Mouse (Mus musculus) adrenal gland, postnatal 4 days (tissue): Measurements from ENCODE around the gene Edil3. TPM values are rescaled to one million over a fixed set of nuclear protein-coding genes. Genes with fewer than 3 reads are reported as not detected.

Experiments used
- DNase-seq, 2 experiments: peaks; one replicate each; pipeline ENCODE4 v3.0.0; 2021 to 2022; ENCODE audit warnings: low spot score in 2 of 2, mixed read lengths in 2 of 2
- total RNA-seq, 2 experiments: library from RNA; stranded (reverse); gene quantifications; 2 replicates each; pipeline ENCODE4 v1.2.3; 2021

Edil3 gene
- total RNA-seq, 2 experiments from 2014 or later, result 3.9 to 4.2 TPM

DNA sequence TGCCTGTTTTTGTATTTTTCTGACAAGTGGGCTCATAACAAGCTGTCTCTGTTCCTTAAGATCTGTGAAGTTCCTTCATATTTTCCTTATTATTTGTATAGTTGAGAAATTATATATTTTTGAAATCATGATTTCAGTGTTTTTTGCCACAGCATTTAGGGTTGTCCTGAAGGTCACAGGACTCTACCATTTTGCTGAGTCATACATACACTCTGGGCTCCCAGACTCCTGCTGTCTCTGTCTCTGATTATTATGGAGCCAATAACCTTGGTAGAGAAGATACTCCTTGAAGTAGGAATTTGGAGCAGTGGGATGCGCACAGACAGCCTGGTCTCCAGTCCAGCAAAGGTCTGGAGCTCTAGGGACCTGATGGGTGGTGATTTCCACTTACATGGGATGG is 416.8 kb downstream of the Edil3 start:
- DNase-seq, result no peak

- no peak for DNase-seq
These were observed 432.8 kb downstream of the Edil3 start for GRCm38 (mm10) chr13:89253990-89254642.

GRCm38 (mm10) chr13:89256906-89257305 is 435.6 kb downstream of the Edil3 start:
- no peak for DNase-seq

DNA sequence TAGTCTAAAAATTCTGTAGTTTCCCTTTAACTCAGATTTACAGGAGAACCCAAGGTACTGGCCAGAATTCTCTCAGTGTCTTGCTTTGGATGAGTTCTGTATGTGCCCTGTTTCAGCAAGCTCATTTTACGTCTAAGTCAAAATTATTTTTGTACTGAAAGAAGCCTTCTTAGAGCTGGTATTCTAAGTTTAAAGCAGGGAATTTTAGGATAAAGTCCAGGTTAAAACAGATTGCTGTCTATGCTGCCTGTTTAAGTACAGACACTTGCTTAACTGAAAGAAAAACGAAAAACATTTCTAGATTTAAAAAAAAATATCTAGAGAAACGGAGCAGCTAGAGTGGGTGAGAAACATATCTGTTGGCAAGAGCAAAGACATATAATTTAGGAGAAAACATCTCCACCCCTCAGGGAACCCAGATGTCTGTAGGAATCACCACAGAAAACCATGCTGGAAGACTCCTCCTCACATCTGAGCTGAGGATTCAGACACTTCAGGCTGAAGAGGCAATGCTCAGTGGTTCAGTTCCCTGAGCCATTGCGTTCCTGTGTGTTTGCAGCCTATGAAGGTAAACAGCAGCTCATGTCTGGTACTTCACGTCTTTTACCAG is 465.5 kb downstream of the Edil3 start:
- DNase-seq, result no peak

DNA sequence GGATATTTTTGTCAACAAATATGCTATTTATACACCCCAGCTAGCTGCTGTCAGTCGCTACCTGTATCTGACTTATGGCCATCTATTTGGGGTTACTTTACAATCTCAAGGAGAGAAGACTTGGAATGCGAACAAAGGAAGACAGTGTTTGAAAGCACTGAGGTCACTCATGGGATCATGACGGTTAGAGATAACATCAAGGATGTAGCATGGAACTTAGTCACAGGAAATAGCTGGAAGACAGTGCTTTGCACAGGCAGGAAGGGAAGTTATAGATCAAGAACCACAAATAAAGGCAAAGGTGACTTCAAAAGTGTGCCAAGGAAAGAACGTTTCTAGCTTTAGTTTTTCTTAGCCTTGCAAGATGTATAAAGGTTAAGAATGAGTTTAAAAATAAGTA is 466.9 kb downstream of the Edil3 start:
- no peak for DNase-seq

DNA sequence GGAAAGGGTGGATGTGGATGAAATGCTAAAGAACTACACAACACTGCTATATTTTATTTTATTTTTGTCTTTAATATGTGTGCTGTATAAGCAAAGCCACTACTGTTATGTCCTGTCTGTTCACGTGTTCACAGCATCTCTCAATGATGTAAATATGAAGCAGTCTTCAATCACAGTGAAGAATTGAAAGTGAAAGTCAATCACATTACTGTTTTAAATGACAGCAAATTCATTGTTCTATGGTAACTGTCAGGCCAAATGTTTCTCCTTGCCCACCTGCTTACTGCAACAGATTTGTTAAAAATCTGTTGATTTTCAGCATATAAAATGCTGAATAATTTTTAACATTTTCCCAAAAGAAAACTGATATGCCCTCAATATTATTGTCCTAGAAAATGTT is 499.9 kb downstream of the Edil3 start:
- no peak for DNase-seq

- DNase-seq, result no peak
These were observed 503.0 kb downstream of the Edil3 start for GRCm38 (mm10) chr13:89324282-89324681.

- no peak for DNase-seq
These were observed 513.2 kb downstream of the Edil3 start for GRCm38 (mm10) chr13:89334494-89334893.

DNA sequence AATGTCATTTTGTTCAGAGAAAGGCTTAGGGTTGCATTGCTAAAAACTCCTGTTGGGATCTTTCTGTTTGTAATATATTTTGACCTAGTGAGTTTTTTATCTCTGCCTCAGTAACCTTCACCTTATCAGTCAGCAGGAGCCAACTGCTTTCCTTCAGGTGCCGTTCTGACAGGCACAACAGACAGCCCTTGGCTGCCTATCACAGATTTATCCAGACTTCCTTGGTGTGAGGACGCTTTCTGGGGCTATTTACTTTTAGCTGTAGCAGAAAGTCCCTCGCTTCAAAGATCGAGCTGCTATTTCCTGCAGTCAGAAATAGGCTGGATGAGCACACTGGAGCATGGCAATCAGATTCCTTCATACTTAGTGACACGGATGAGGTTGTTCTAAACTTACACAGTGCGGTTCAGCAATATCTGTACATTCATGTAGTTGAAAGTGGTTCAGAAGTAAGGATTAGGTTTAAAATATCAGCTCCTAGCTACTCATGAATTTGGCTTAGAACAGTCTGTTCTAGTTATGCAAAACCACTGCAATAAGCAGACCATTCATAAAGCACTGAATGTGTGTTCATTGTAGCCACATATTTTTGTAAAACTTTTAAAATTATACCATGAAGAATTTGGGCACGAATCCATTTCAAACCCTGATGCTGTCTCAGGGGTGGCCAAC is 514.8 kb downstream of the Edil3 start:
- no peak for DNase-seq

DNA sequence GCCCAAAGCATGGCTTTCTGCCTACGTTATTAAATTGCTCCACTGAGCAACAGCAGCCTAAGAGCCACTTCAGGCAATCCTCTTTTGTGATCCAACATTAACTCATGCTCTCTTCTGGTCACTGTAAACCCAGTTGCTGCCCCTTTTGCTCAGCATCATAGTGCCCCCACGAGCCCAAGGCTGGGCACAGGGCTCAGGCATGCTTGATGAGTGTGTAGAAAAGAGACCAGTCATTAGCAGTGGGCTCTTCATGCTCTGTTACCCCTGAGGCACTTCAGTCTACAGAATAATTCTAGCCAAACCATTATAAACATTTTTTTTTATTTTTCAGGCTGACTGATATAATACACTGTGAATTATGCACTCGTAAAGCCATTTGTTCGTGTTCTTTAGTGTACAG is 517.8 kb downstream of the Edil3 start:
- DNase-seq, result no peak

- no peak for DNase-seq
These were observed 518.5 kb downstream of the Edil3 start for GRCm38 (mm10) chr13:89339776-89340175.

- DNase-seq, result no peak
These were observed 534.0 kb downstream of the Edil3 start for GRCm38 (mm10) chr13:89355234-89355633.

DNA sequence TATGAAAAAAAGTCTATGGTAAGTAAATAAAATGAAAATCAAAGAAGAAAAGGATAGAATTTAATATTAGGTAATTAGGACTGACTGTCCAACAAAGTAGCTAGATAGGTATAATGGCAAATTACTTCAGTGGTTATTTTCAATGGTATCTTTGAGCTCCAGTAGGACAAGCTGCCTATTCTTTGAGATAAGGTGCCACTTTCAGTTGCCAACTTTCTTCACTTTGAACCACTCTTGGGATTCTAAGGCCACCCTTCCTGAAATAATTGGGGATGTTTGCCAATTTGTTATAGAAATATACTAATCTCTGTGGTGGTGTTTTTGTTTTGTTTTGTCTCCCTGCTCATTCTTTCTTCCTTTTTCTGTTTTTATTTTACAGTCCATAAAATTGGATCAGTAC is 537.1 kb downstream of the Edil3 start:
- DNase-seq, result no peak

GRCm38 (mm10) chr13:89362274-89362673 is 541.0 kb downstream of the Edil3 start:
- DNase-seq, result no peak

DNA sequence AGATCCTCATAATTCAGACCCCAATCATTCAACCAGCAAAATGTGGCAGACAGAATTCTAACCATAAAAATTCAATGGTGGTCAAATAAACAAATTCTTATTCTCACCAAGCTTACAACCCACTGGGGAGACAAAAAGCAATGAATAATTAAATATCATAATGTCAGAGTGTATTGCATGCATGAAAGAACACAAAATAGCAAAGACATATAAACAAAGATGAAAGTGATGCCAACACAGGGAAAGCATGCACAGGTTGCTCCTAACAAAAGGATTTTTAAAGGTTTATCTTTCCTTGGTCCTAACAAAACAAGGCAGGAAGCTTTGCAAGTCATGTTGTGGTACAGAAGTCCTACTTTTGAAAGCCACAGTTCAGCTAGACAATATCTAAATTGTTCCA is 550.0 kb downstream of the Edil3 start:
- DNase-seq, result no peak

- DNase-seq, result no peak
These were observed 550.5 kb downstream of the Edil3 start for GRCm38 (mm10) chr13:89371656-89372240.
